Mouse (Mus musculus) heart, postnatal 0 days (tissue): ENCODE measurements at regions not wholly inside any gene's neighbourhood (a gene's known extent, or its start where the extent isn't known, plus 50 kb on each side); places are given as distances from the start of the nearest gene placed in this dataset.

Experiments
- ATAC-seq: fragments of 200-750 bp; cut with Nextera tagmentation; 2 replicates; pipeline ENCODE4 v1.8.0; 2017; ENCODE audit warnings: low read depth, moderate number of reproducible peaks, moderate library complexity; ENCODE audit not compliant: insufficient read depth
- DNase-seq: peaks from one replicate; pipeline ENCODE4 v3.0.0-alpha.2; 2016; ENCODE audit warnings: low spot score
- H3K27ac ChIP-seq: fragments of 300-500 bp; sonication (generic); 2 replicates; pipeline ENCODE4 v1.5.1; 2014; ENCODE audit warnings: low read depth, mild to moderate bottlenecking
- H3K27me3 ChIP-seq: fragments of 300-500 bp; sonication (generic); 2 replicates; pipeline ENCODE4 v1.6.1; 2014; ENCODE audit warnings: low read length, mixed read lengths; ENCODE audit not compliant: control insufficient read depth, insufficient read depth
- H3K36me3 ChIP-seq: fragments of 300-500 bp; sonication (generic); replicated peaks from 2 replicates; pipeline ENCODE4 v1.6.1; 2014; ENCODE audit warnings: low read length, mixed read lengths; ENCODE audit not compliant: control insufficient read depth, insufficient read depth
- H3K4me1 ChIP-seq: fragments of 300-500 bp; sonication (generic); 2 replicates; pipeline ENCODE4 v1.6.1; 2014; ENCODE audit warnings: antibody characterized with exemption; ENCODE audit not compliant: control insufficient read depth, insufficient read depth
- H3K4me2 ChIP-seq: fragments of 300-500 bp; sonication (generic); 2 replicates; pipeline ENCODE4 v1.6.1; 2014; ENCODE audit warnings: low read depth, mild to moderate bottlenecking, low read length, moderate library complexity
- H3K4me3 ChIP-seq: fragments of 300-500 bp; sonication (generic); 2 replicates; pipeline ENCODE4 v1.5.1; 2014; ENCODE audit warnings: low read depth, low read length
- H3K9ac ChIP-seq: fragments of 300-500 bp; sonication (generic); replicated peaks from 2 replicates; pipeline ENCODE4 v1.6.1; 2014; ENCODE audit warnings: low read depth, low read length, mixed read lengths
- H3K9me3 ChIP-seq: fragments of 300-500 bp; sonication (generic); replicated peaks from 2 replicates; pipeline ENCODE4 v1.6.1; 2016; ENCODE audit warnings: low read length; ENCODE audit not compliant: control insufficient read depth
- CTCF ChIP-seq: IDR thresholded peaks from 2 replicates; pipeline ENCODE4 v1.5.1; 2016; ENCODE audit warnings: antibody characterized with exemption, control low read depth, low read depth
- EP300 ChIP-seq: IDR thresholded peaks from 2 replicates; pipeline ENCODE4 v1.6.1; 2016; ENCODE audit warnings: antibody characterized with exemption, low read depth
- WGBS: fragments of 180-500 bp; shearing (Covaris S2); extraction: QIAGEN DNeasy Blood & Tissue Kit; methylation state at CpG from one replicate; pipeline ENCODE4 v1.1.7; 2014; 5-methylcytosine and 5-hydroxymethylcytosine counted together

DNA sequence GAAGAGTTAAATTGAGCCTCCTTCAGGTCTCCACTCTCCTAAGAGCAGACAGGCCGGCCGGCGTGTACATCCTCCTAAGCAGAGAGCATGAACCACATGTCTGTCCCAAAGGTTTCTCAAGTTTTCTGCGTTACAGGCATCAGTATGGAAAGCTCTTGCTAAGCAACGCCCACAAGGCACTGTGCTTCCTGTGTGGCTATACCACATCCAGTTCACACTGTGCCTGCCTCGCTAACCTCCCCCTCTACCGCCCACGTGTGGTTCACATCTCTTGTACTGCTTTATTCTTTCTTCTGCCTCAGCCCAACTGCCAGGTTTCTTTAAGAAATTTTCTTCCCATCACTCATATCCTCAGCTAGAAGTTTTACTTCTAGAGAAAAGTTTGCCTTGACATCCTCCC, 118.5 kb downstream of the Tmem114 start:
- ATAC-seq (no peak), DNase-seq (no peak)
- no peaks in the 10 kb centered on the region for H3K27me3 ChIP-seq
- TF ChIP-seq EP300 (no peak), CTCF (no peak)
- no peak overlapping the region for H3K4me2 ChIP-seq
- no peak overlapping the region for H3K27ac ChIP-seq
- H3K4me3 ChIP-seq: no peak overlapping the region
- no peaks in the 10 kb centered on the region for H3K4me1 ChIP-seq
- WGBS: 63% methylated on average over 8 of the region's 8 CpGs
- no peaks in the 10 kb centered on the region for H3K9me3 ChIP-seq
- H3K36me3 ChIP-seq: no peaks in the 10 kb centered on the region
- no peak overlapping the region for H3K9ac ChIP-seq
